Mouse (Mus musculus): ENCODE results near the gene Rpap1.

DNA sequence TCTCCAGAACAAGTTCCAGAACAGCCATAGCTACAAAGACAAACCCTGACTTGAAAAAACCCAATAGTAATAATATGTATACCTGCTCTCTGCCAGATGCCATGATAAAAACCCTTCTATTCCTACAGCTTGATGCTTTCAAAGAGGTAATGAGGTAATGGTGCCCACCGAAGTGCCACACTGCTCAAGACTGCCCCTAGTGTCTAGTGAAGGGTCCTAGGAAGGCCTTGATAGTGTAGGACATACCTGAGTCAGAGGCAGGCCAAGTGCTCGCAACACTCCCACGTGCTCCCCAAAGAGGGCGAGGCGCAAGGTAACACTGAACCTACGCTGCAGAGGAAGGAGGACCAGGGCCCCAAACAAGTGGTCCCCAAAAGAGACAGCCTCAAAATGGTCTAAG, 20.1 kb downstream of the Rpap1 start:
- no peak for TF ChIP-seq POLR2A (IDR thresholded peaks at IDR 0.05; ENCODE audit: borderline replicate concordance, low read depth, low read length)
- no peak for TF ChIP-seq CTCF (IDR thresholded peaks at IDR 0.05; ENCODE audit: low read depth, low read length)
